Mouse (Mus musculus): ENCODE measurements around the gene Olfr619.

The Olfr619 gene

DNA sequence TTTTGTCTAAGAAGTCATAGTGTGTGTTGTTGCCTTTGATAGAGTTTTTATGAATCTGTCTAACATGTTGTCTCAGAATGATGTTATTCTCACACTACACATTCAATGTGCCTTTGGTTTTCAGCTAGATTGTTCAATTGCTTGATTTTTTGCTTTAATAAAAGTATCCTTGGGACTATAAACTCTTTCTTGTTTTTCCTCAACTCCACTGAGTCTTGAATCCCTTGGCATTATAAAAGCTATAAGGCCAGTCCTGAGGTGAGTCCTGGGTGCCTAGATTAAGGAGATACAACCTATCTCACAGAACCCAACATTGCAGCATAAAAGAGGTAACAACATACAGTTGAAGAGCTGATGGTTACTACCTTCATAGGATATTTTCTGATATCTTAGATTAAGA is at the start of gene Olfr619:
Olfr619 (plus strand) TSS at position 301 of the 400 bp plus-strand sequence.
- DNase-seq (ENCODE audit: low spot score in 2 of 2) = no peak

DNA sequence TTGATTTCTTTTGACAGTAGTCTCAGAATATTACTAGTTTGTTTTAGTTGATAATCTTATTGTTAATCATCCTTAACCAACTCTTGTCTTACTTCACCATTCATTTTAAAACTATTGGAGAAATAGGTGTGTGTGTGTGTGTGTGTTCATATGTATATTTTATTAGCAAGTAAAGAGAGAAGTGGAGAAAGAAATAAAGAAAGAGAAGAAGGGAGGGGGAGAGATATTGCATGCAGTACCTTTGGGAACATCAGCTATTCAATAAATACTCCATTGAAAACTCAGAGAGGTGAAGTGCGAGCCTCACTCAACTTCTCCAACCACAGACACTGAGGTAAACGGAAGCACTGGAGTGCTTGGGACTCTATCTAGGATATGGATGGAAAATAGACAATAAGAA is 44.6 kb upstream of the Olfr619 start, which contains the start of gene Olfr615:
Olfr615 (plus strand) TSS at position 301 of the 400 bp plus-strand sequence.
- no peak for DNase-seq (ENCODE audit: low spot score in 2 of 2)

DNA sequence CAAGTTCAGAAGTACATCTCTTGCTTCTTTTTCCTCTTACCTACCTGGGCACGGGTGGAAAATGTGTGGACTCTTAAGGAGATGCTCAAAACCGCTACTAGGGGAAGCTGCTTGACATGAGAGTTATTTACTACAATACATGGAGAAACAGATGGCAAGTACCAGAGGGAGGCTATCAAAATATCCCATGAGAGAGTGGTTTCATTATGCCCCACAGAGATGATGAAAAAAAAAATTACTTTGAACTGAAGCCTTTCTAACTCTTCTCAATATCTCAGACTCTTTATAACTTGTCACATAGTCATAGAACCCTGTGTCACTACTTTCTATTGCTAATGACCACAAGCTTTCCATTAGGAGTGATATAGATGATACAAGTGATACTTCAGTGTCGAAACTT is 31.3 kb upstream of the Olfr619 start, which contains the start of gene Olfr616:
Olfr616 (minus strand) TSS at position 101 of the 400 bp plus-strand sequence.
- DNase-seq (ENCODE audit: low spot score in 2 of 2) = no peak

DNA sequence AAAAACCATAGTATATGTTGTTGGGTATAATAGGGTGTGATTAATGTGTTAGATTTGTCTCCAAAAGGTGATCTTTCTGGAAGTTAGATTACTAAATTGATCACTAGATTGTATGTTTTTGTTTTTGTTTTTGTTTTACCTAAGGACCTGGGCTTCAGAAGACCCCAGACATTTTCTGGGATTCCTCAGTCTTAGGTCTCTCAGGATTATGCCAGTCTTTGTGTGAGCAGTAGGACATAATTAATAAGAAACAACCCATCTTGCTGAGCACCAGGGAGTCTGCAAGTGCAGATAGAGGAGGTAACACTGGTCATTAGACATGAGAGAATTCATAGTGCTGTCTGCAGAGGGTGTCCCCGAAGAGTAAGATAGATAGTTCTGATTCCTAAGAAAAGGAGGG is 27.6 kb upstream of the Olfr619 start, which contains the start of gene Olfr617:
Olfr617 (plus strand) TSS at position 301 of the 400 bp plus-strand sequence.
- DNase-seq (ENCODE audit: low spot score in 2 of 2) = no peak

DNA sequence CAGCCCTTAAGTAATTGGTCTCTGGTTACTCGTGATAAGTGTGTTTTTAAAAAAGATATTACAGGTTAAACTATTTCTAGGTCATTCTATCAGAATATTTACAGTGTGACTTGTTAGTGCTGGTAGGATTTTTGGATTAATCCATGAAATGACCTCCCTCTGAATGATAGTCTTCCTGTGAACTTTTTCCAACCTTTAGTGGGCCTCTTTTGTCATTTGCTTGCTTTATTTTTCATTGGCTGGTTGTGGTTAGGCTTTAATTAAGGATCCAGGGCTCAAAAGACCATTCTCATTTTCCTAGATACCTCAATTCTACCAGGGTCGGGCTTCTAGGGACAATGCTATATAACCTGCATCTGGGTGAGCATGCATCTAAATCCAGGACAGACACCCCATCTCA is 10.6 kb upstream of the Olfr619 start, which contains the start of gene Olfr618:
Olfr618 (plus strand) TSS at position 301 of the 400 bp plus-strand sequence.
- DNase-seq (ENCODE audit: low spot score in 2 of 2) = no peak

DNA sequence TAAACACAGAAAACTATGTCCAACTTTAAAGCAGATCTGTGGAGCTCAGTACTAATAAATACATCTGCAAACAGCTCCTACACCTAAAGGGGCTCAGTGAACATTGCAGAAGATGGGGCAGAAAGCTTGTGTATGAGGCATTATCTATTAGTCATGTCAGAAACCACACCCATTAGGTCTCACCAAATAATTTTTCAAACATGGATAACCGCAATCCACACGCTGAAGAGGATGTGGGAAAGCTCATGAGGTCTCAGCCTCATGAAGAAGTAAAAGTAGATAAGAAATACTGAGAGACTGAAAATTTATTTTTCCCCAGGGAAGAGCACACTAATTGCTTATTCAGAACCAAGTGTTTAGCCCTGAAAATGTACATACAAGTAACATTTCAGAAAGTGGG is 7.0 kb downstream of the Olfr619 start:
- no peak for DNase-seq (ENCODE audit: low spot score in 2 of 2)

DNA sequence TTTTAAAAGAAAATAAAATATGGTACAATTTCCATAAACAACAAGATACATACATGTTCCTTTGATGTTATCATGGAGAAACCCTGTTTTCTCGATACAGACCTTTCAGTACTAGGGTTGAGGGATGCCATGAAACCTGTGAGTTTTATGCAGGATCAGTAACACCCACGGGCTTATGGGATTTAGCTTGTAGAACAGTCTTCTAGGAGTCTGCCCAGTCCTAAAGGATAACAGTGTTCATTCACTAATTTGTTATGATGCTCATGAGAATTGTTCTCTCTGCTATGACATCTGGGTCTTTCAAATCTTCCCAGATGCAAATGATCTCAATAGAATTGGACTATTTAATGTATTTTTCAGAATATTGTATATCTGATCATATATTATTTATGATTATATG is 12.1 kb downstream of the Olfr619 start, which contains the start of gene Olfr620:
Olfr620 (minus strand) TSS at position 101 of the 400 bp plus-strand sequence.
- DNase-seq (ENCODE audit: low spot score in 2 of 2) = no peak

DNA sequence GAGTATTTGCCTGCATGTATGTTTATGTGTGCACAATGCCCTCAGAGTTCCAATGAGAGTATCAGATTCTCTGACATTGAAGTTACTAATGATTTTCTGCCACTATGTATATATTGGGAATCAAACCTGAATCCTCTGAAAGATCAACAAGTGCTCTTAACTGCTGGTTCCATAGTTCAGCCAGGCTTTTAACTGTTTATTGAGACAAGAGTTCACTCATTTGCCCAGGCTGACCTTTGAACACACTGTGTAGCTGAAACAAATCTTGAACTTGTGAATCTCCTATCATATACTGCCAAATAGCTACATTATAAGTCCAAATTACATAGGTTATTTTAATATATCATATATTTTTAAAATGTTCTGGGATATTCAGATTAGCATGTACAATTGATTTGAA is 36.4 kb downstream of the Olfr619 start:
- no peak for DNase-seq (ENCODE audit: low spot score in 2 of 2)

DNA sequence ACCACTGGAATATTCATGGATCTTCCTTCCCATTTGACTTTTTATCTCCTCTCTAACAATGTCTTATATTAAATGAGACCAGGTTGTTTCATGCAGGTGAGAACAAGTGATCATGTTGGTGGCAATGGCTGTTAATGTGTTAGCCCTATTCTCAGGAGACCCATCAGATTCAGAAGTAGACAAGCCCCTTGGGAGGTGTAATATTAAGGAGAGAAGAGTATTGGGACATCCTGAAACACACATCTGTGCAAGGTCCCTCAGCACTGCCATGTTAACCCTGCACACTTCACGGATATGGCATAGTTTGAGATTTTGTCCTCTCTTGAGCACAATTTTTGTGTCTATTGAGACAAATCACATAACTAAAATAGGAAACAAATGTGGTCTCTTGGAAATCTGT is 42.2 kb downstream of the Olfr619 start, which contains the start of gene Olfr622:
Olfr622 (minus strand) TSS at position 101 of the 400 bp plus-strand sequence.
- no peak for DNase-seq (ENCODE audit: low spot score in 2 of 2)

DNA sequence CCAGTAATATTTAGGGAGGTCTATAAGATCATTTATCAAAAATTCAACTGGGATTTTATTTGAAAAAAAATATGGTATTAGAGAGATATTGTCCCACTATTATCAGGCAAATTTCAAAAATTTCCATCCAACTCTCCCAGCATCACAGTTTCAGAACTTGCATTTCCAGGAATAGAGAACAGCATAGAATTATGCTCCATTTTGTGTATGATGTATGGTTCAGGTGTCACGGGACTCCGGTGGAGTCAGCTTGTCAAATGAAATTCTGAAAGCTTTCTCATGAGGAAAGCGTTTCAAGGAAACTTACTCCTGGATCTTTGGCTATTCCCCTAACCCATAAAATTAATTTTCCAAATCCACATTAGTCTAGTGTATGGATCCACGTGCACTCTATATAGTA is 43.7 kb downstream of the Olfr619 start:
- no peak for DNase-seq (ENCODE audit: low spot score in 2 of 2)
